Mouse (Mus musculus) MEL (cell line): ENCODE measurements around the gene Gm42421.

Experiments
- CTCF ChIP-seq, 3 experiments: IDR thresholded peaks in 2 of 3; conservative IDR thresholded peaks in 1 of 3; 2 replicates each; pipeline ENCODE4 v1.5.1; 2011 to 2012; ENCODE audit warnings: low read length in 3 of 3, low read depth in 2 of 3, mild to moderate bottlenecking in 2 of 3, improper control_type of control experiment in 1 of 3, inconsistent platforms in 1 of 3, mixed read lengths in 1 of 3, moderate library complexity in 1 of 3; ENCODE audit not compliant: control insufficient read depth in 1 of 3, insufficient read depth in 1 of 3, poor library complexity in 1 of 3, severe bottlenecking in 1 of 3
- MEF2A ChIP-seq: IDR thresholded peaks from 2 replicates; pipeline ENCODE4 v1.6.1; 2014; ENCODE audit warnings: low read depth, mild to moderate bottlenecking, inconsistent platforms, low read length, improper control_type of control experiment; ENCODE audit not compliant: poor library complexity, insufficient replicate concordance, severe bottlenecking; ENCODE audit errors: extremely low read depth
- POLR2A ChIP-seq, 2 experiments: IDR thresholded peaks; 2 replicates each; pipeline ENCODE4 v1.6.1; 2011 to 2012; ENCODE audit warnings: low read length in 2 of 2, mild to moderate bottlenecking in 2 of 2, control low read depth in 1 of 2, improper control_type of control experiment in 1 of 2, low read depth in 1 of 2, moderate library complexity in 1 of 2; ENCODE audit not compliant: control insufficient read depth in 1 of 2, insufficient read depth in 1 of 2, poor library complexity in 1 of 2
- RAD21 ChIP-seq: IDR thresholded peaks from 2 replicates; pipeline ENCODE4 v1.6.1; 2011; ENCODE audit warnings: mild to moderate bottlenecking, low read depth, low read length, improper control_type of control experiment
- SMC3 ChIP-seq: IDR thresholded peaks from 2 replicates; pipeline ENCODE4 v1.6.1; 2011; ENCODE audit warnings: low read depth, low read length, improper control_type of control experiment

DNA sequence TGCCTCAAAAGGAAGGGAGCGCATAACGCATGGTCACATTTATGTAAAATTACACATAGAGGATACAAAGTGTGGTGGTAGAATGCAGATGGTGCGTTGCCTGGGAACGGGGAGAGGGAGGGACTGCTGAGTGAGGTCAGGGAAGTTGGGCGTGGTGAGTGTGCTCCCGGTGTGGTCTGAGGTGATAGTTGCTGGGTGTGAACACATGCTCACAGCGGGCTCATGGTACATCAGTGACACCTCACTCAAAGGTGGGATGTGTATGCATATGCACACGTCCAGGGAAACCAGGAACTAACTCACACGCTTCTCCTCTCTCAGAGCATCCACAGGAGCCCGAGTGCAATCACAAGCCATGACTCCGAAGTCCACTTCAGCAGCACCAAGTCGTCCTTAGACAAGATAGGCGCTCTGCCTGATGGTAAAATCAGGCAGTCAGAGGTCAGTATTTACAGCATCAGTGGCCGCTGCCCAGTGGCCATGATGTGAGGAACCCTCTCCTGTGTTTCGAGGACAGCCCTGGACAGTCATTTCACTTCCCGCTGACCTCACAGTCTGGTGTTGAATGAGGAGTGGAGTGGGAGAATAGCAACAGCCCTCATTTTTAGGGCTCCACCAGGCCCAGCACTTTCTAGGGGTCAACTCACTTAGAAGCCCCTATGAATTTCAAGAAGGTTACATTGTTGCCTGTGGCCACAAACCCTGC is 48.9 kb downstream of the Gm42421 start:
- no peak for TF ChIP-seq RAD21
- no peak for TF ChIP-seq CTCF (IDR thresholded peaks at IDR 0.05 in 2 of 3, conservative IDR thresholded peaks at IDR 0.05 in 1 of 3; ENCODE audit: control insufficient read depth in 1 of 3, insufficient read depth in 1 of 3, low read depth in 2 of 3, low read length in 3 of 3, poor library complexity in 1 of 3, severe bottlenecking in 1 of 3)
- TF ChIP-seq POLR2A (IDR thresholded peaks at IDR 0.05; ENCODE audit: control insufficient read depth in 1 of 2, insufficient read depth in 1 of 2, low read depth in 1 of 2, low read length in 2 of 2, poor library complexity in 1 of 2): no peak
- TF ChIP-seq MEF2A: no peak
- no peak for TF ChIP-seq SMC3
